Mouse (Mus musculus) G1E-ER4 (cell line): Measurements from ENCODE around the gene Dusp16. TPM values are rescaled to one million over a fixed set of nuclear protein-coding genes. Genes with fewer than 3 reads are reported as not detected.

ENCODE experiments used
- GATA1 ChIP-seq: IDR thresholded peaks from one replicate; pipeline ENCODE4 v1.8.0; 2012; ENCODE audit warnings: low read length, inconsistent platforms
- polyA plus RNA-seq: library from polyadenylated mRNA; stranded (reverse); fragments of >175 nt; gene quantifications from 2 replicates; pipeline ENCODE4 v1.2.3, GENCODE M21; 2012

Dusp16 gene
- polyA plus RNA-seq, 1 experiment, result 3.1 TPM

DNA sequence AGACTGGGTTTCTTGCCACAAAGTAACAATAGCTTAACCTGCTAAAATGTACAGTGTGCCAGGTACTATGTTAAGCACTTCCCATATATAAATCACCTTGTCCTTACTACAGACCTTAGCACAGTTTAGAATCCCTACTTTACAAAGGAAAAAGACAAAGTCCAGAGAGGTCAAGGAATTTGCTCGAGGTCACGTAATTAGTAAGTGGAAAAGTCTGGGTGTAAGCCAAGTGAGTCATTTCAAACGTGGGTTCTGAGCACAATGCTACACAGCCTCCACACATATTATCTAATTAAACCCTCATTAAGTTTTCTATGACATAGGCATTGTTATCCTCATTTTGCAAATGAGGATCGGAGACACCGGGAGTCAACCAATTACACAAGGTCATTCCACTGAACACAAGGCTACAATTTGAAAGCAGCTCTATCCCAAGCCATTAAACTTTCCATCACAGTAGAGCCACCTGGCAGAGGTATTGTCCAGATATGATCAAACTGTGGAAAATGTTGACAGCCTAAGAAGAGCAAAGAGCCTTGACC lies 12.4 kb upstream of the Dusp16 start:
- no peak for TF ChIP-seq GATA1

DNA sequence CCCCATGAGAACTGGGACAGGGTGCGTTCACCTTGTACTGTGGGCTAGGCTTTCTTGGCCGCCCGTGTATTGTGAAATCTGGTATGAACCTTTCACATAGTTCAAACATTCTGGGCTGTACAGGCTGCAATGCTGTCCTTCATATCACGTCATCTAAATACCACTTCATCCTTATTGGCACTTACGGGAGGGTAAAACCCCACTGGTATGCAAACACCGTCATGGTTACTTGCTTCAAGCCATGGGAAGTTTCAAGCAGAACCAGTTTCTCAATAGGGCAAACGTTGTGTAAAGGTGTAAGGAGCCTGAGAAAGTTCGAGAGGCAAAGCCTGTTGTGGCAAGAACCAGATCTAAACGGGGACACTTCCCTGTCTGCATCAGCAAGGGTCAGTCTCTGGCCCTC lies 10.2 kb upstream of the Dusp16 start:
- TF ChIP-seq GATA1, result no peak

DNA sequence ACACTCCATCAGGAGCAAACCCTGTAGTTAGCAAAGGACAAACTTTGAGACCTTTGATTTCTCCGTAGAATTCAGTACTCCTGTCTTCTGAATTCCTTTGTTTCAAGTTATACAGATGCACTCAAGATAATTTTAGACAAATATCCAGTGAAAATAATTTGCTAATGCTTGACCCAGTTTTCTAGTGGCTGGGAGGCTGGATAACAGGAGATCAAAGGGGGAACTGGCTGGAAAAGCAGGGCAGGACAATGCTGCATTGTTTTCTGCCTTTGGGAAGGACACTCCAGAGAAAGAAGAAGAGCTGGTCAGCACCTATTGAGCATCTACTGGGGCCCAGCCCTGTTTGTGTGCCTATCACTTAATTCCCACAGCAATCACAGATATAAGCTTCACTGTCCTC lies 9.1 kb upstream of the Dusp16 start:
- TF ChIP-seq GATA1, result no peak

DNA sequence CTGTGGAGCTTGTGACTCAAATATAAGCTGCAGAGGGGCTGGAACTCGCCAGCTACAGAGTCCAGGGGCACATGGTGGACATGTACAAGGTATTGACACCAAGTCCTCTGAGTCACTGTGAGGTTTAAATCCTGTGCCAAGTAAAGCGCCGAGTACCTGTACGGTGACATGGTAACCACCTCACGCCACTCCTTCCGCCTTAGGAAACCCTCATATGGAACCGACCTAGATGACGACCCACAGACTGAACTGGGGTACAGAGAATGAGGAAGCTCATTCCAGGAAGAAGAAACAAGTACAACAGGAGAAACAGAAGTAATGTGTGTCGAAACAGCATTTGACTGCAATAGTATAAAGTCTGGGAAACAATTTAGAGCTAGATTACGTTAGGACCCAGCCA lies 3.9 kb upstream of the Dusp16 start:
- no peak for TF ChIP-seq GATA1

DNA sequence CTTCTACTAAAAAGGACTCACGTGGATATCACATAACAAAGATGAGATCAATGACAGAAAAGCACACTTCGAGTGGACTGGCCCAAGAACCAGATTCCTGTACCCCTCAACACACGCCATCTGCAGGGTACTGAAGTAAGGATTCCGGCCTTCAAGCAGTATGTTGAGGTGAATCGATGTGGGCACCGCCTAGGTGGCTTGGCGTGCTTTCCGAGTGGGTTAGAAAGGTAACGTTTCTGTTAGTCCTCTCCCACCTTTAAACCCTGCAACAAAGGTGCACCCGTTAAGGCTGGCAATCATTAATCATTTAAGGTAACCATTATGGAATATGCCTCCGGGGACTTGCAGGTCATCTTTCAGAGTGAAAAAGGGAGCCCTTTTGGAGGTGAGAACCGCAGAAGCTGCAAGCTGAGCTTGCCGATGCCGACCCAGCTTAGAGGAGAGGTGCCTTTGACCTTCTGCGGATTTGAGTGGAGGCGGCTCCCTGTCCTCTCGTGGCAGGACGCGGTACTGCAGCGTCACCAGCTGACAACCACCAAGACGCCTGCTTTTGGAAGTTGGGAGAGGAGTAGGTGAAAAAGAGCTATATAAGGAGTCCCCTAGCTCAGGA lies 1.6 kb upstream of the Dusp16 start:
- TF ChIP-seq GATA1, result no peak

DNA sequence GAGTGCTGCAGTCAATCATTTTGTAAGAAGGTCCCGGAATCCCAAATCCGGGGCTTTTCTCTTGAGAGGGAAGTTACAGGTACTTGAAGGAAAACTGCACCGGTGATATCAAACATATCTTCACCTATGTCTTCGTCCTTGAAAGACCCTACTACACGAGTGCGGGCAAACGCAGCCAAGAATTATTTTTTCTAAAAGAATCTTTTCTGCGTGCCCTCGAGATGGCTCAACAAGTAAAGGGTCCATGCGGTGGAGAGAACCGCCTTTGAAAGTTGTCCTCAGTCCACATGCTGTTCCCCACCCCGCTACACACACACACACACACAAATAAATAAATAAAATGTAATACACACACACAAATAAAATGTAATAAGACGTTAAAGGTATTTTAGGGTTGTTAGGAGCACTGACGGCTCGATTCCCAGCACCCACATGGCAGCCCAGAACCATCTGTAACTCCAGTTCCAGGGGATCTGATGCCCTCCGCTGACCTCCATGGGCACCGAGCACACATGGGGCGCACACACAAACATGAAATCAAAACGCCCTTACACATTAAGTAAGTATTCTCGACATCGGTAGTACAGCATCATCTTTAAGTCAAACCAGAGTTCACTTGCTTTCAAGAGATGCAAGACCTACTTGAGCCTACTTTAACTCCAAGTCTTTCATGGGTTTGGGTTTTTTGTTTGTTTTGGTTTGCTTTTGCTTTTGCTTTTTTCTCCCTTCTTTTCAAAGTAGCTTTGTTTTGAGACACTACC lies 801 bp upstream of the Dusp16 start:
- no peak for TF ChIP-seq GATA1

DNA sequence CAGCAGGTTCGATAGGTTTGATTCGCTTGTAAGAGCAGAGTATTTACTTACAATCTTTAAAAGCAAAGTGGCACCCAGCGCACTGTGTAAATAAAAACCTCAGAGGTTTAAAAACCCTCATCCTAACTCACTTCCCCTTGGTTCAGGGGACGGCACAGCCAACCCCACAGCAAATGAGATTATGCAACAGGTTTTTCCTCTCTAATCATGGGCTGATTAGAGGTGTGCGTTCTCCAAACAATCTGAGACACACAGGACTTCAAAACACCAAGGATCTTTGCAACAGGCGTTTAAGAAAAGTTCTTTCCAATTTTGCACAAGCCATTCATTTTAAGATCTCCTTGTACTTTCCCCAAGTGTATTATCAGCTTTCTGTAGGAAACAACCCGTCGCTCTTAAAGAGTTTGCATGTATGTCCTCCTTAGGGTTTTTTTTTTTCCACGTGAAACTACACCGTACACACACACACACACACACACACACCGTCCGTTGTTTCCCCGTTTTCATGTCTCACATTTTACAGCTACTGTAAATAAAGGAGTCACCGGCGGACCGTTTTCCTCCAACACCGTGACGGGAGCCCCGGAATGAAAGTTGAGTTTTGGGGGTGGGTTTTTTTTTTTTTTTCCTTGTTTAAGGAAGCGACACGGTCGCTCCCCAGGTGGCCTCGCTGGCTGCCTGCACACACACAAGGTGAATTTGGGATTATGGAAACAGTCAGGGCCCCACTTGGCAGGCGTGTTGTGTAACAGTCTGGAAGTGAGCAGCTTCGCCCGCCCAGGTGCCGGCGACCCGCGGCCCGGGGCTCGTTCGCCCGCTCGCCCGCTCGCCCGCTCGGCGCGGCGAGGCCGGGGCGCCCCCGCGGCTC lies 940 bp downstream of the Dusp16 start:
- no peak for TF ChIP-seq GATA1

DNA sequence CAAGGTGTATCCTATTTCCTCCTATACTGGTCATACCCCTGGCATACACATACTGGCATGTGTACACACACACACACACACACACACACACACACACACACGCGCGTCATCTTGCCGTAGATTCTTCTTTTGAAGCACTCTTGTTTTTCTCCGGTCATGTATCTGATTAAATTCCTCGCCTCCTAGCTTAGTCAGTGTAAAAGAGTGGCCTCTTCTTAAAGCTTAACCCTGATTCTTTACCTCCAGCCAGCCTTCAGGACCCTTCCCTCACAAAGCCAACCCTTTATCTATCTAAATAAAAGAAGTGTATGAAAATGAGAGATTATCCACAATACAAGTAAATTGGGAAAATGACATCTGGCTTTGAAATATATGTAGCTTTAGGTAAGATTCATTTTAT lies 3.3 kb downstream of the Dusp16 start:
- no peak for TF ChIP-seq GATA1

DNA sequence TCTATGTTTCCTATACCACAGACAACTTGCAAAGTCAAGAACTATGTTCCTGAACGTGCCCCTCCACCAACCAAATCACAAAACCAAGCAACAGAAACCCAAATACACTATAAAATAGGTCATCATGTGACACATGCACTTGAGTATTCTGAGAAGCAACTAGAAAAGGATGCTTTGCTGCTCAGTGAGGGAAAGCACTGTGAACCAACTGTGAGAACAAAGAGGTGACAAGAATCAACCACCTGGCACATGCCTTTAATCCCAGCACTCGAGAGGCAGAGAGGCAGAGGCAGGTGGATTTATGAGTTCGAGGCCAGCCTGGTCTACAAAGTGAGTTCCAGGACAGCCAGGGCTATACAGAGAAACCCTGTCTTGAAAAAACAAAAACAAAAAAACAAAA lies 6.0 kb downstream of the Dusp16 start:
- TF ChIP-seq GATA1, result no peak

DNA sequence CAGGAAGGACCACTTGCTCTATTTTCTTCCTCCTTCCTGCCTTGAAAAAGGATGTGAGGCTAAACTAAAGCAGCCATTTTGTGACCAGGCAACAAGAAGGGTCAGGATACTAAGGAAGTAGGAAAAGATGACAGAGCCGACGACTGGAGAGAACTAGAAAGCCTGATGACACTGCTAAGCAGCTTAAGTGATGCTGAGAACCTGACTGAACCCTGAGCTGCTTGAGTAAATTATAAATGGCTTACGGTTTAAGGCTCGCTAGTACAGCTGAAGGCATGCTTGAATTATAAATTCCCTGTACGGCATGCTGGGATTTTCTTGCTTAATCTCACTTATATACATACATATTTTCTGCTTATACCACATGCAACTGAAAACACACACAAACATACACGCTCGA lies 9.5 kb downstream of the Dusp16 start:
- TF ChIP-seq GATA1, result no peak

DNA sequence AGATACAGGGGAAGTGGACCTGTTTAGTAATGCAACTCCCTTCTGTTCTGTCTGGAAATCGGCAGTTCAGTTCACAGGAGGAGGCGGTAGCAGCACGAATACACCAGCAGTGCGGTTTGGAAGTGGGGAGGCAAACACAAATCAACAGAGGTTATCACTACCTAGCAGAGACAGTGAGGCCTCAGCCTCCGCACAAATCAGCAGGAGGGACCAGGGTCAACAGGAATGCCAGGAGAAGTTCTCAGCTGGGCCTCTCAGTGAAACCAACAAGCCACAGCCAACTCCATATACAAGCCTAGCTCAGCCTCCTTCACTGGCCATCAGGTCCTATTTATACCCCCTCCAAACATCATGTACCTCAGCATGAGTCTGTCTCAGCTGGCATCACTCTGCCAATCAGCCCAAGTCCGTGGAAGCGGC lies 10.9 kb downstream of the Dusp16 start:
- no peak for TF ChIP-seq GATA1

DNA sequence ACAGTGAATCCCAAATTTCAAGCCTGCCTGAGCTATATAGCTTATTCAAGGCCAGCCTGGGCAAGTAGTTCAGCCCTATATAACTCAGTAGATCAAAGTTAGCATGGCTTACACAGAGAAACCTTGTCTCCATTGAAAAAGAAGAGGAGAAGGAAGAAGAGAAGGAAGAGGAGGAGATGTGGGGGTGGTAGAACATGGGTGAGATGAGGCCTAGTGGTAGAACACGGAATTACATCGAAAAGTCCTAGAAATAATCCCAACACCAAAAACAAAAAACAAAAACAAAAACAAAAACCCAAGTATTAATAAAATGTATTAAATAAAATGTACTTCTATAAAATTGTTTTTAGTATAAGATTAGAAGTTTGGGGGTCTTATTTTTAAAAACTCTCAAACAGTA lies 12.4 kb downstream of the Dusp16 start:
- TF ChIP-seq GATA1, result no peak

DNA sequence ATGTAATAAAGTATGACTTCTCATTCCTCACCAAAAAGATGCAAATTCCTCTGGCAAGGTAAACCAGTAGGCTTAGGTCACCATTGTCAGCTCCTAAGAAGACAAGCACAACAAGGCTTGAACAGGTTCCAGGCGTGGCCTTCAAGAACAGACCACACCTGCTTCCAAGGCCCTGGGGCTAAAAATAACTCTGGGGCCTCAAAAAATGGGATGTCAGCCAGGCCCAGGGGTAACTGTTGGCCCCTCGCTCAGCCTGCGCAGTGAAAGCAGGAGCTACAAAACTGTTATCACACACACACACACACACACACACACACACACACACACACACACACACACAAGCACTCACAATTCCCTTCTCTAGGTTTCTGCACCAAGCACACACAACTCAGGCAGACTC lies 18.5 kb downstream of the Dusp16 start:
- TF ChIP-seq GATA1, result no peak

DNA sequence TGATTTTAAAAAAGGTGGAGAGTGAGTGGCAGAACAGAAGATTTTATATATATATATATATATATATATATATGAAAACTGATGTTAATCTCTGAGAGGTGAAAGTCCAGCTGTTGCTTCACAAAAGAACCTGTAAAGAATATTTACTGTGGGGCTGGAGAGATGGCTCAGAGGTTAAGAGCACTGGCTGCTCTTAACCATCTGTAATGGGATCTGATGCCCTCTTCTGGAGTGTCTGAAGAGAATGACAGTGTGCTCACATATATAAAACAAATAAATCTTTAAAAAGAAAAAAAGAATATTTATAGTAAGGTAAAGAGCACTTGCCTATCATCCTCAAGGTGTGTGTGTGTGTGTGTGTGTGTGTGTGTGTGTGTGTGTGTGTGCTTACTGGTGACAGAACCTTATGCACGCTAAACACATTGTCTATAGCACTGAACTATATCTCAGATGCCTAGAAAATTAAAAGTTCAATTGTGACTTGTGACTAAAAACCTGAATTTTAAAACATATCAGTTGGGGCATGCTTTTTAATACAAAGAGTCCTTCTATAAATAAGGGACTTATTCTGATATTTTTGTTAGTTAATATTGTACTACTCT lies 19.0 kb downstream of the Dusp16 start:
- no peak for TF ChIP-seq GATA1

DNA sequence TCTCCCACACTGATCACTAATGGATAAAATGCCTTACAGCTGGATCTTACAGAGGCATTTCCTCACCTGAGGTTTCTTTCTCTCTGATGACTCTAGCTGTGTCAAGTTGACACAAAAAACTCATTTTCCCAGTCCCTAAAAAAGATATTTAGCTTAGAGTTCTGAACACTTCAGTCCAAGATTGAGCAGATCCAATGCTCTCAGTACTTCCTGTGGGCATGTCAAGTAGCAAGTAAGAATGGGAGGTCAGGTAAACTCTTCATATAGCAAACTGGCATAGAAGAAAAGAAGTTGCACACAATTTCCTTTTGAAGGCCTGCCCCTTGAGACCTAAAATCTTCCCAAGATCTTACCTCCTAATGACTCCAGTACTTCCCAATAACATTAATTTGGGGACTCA lies 22.1 kb downstream of the Dusp16 start:
- TF ChIP-seq GATA1, result no peak
